Mouse (Mus musculus) neural tube, embryonic 13.5 days (tissue): ENCODE measurements around the gene Gstm4. TPM values are rescaled to one million over a fixed set of nuclear protein-coding genes. Genes with fewer than 3 reads are reported as not detected.

Experiments used
- ATAC-seq: fragments of 200-750 bp; cut with Nextera tagmentation; 2 replicates; pipeline ENCODE4 v1.8.0; 2017; ENCODE audit warnings: low read depth, mild to moderate bottlenecking, moderate TSS enrichment, moderate library complexity
- H3K27ac ChIP-seq: fragments of 300-500 bp; sonication (generic); replicated peaks from 2 replicates; pipeline ENCODE4 v1.5.1; 2015; ENCODE audit warnings: moderate library complexity, mild to moderate bottlenecking, inconsistent platforms
- H3K27me3 ChIP-seq: fragments of 300-500 bp; sonication (generic); 2 replicates; pipeline ENCODE4 v1.6.1; 2015; ENCODE audit warnings: mild to moderate bottlenecking, inconsistent platforms
- H3K36me3 ChIP-seq: fragments of 300-500 bp; sonication (generic); 2 replicates; pipeline ENCODE4 v1.6.1; 2015; ENCODE audit warnings: mild to moderate bottlenecking, inconsistent platforms
- H3K4me1 ChIP-seq: fragments of 300-500 bp; sonication (generic); replicated peaks from 2 replicates; pipeline ENCODE4 v1.6.1; 2015; ENCODE audit warnings: inconsistent platforms
- H3K4me2 ChIP-seq: fragments of 300-500 bp; sonication (generic); 2 replicates; pipeline ENCODE4 v1.6.1; 2015; ENCODE audit warnings: inconsistent platforms, mild to moderate bottlenecking, moderate library complexity
- H3K4me3 ChIP-seq: fragments of 300-500 bp; sonication (generic); 2 replicates; pipeline ENCODE4 v1.5.1; 2015; ENCODE audit warnings: mild to moderate bottlenecking, inconsistent platforms
- H3K9ac ChIP-seq: fragments of 300-500 bp; sonication (generic); 2 replicates; pipeline ENCODE4 v1.6.1; 2015; ENCODE audit warnings: moderate library complexity, mild to moderate bottlenecking, inconsistent platforms
- H3K9me3 ChIP-seq: fragments of 300-500 bp; sonication (generic); 2 replicates; pipeline ENCODE4 v1.6.1; 2016; ENCODE audit warnings: inconsistent platforms
- WGBS: fragments of 180-500 bp; shearing (Covaris S2); methylation state at CpG from one replicate; pipeline ENCODE4 v1.1.7; 2015; 5-methylcytosine and 5-hydroxymethylcytosine counted together
- polyA plus RNA-seq: library from polyadenylated mRNA; unstranded; fragments of >200 nt; fragmentation: Nextera tagmentation; extraction: Ambion mirVana; gene quantifications from 2 replicates; pipeline ENCODE4 v1.2.1, GENCODE M21; 2015

Gstm4 gene
- polyA plus RNA-seq, 1 experiment from 2014 or later, result 15.5 TPM

DNA sequence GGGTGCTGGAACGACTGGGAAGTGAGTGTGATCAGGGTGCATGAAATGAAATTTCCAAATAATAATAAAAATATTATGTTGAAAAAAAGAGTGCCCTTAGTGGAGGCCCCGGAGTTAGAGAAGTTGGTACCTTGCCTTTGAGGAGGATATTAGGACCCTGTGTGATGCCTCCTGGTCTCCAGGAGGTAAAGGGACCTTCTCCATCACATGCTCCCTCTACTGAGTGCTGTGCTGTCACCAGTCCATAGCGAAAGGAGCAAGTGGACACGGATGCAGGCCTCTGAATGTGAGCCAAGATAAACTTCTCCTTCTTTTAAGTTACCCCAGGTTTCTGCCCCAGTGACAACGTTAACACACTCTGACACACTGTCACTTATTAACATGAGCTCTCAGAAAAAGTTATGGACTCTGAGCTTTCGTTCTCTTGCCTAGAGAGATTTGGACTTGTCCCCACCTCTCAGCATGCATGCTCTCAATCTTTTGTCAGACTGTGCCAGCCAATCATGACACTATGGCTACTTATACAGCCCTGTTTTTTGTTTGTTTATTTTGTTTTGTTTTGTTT lies 22.8 kb upstream of the Gstm4 start:
- 66% methylated on average over 6 of the region's 6 CpGs for WGBS

DNA sequence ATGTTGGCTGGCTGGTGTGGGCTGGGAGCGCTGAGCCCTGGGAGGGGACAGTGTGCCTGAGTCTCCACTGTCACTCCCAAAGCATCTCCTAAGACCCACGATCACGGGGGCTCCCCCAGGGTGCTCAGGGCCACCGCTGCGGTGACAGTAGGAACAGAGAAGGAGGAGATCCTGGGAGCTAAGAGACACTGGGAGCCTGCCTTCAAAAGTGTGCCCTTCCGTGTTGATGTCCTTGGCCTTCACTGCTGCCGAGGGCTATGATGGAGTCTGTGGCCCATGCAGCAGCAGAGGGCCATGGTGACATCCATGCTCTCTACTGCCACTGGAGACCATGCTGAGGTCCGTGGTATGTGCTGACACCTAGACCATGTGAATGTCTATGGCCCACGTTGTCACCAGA lies 20.9 kb upstream of the Gstm4 start:
- no peak overlapping the region for H3K4me2 ChIP-seq
- H3K9ac ChIP-seq, result no peak overlapping the region
- H3K4me1 ChIP-seq, result no peaks in the 10 kb centered on the region
- WGBS, result 78% methylated on average over 9 of the region's 9 CpGs
- ATAC-seq, result no peak
- no peaks in the 10 kb centered on the region for H3K36me3 ChIP-seq
- no peak overlapping the region for H3K4me3 ChIP-seq
- H3K27me3 ChIP-seq, result no peaks in the 10 kb centered on the region
- no peaks in the 10 kb centered on the region for H3K9me3 ChIP-seq
- no peak overlapping the region for H3K27ac ChIP-seq

More for the DNA sequence above, 22.8 kb upstream of the Gstm4 start:
- Histone ChIP-seq H3K9me3 (no peaks in the 10 kb centered on the region), H3K4me1 (no peaks in the 10 kb centered on the region), H3K9ac (no peak overlapping the region), H3K36me3 (0 out of 2 replicates have a peak, but pooled peaks cover 4% of the 10 kb centered on the region), H3K27ac (no peak overlapping the region), H3K27me3 (no peaks in the 10 kb centered on the region), H3K4me2 (no peak overlapping the region), H3K4me3 (no peak overlapping the region)
- ATAC-seq, result no peak

DNA sequence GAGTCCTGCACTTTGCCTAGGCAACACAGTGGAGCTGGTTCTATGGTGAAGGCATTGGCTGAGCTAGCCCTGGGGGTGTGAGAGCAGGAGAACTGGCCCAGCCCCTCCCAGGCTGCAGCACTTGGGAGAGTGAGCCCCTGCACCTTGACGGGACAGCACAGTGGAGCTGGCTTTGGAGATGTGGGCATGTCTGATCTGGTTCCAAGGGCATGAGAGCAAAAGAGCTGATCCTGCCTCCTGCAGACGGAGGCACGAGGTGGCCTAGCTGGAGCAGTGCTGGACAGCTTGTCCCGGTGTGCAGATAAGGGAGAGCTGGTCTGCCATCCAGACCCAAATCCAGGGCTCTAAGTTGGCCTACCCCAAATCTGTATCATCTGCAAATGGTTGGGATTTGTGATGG lies 20.0 kb upstream of the Gstm4 start:
- H3K36me3 ChIP-seq, result no peaks in the 10 kb centered on the region
- no peak overlapping the region for H3K27ac ChIP-seq
- no peaks in the 10 kb centered on the region for H3K27me3 ChIP-seq
- WGBS, result 85% methylated on average over 4 of the region's 4 CpGs
- H3K4me3 ChIP-seq, result no peak overlapping the region
- H3K9ac ChIP-seq, result no peak overlapping the region
- no peaks in the 10 kb centered on the region for H3K4me1 ChIP-seq
- H3K9me3 ChIP-seq, result no peaks in the 10 kb centered on the region
- ATAC-seq, result no peak
- H3K4me2 ChIP-seq, result no peak overlapping the region

DNA sequence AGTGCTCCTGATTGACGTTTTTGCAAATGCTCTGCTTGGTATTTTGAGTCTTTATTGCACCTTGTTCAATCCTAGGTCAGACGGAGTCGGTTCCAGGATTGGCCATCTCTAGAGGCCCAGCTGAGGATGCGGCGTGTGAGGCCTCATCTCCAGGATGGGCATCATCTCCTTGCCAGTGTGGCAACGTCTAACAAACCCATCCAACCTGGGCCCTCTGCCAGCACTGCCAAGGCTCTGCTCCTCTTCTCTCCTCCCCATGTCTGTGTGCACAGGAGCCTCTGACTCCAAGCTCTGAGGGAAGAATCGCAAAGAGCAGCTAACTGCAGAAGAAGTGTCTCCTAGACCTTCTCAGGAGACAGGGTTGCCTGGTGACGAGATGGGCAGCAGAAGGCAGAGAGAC lies 18.0 kb upstream of the Gstm4 start:
- H3K4me3 ChIP-seq, result no peak overlapping the region
- no peak for ATAC-seq
- H3K36me3 ChIP-seq, result no peaks in the 10 kb centered on the region
- H3K27ac ChIP-seq, result no peak overlapping the region
- no peaks in the 10 kb centered on the region for H3K4me1 ChIP-seq
- H3K27me3 ChIP-seq, result no peaks in the 10 kb centered on the region
- H3K9ac ChIP-seq, result no peak overlapping the region
- H3K9me3 ChIP-seq, result no peaks in the 10 kb centered on the region
- H3K4me2 ChIP-seq, result no peak overlapping the region
- WGBS, result 84% methylated on average over 8 of the region's 8 CpGs

DNA sequence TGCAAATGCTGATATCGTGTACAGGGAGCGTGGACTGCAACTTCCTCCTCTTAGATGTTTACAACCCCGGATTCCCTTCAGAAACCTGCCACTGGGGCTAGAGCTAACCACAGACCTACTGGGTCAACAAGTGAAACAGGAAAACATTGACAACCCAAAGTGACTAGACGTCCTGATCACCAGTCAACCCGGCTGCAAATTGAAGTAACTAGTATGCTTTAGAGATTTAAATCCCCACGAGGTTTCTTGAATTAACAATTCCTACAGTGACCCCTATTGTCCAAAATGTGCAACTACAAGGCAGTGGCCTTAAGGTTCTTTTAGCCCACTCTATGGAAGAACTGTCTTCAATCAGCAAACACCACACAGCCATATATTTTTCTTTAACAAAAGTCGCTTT lies 16.7 kb upstream of the Gstm4 start:
- Histone ChIP-seq H3K4me3 (no peak overlapping the region), H3K4me1 (no peaks in the 10 kb centered on the region), H3K36me3 (no peaks in the 10 kb centered on the region), H3K9me3 (no peaks in the 10 kb centered on the region), H3K27ac (no peak overlapping the region), H3K4me2 (0 out of 2 replicates have a peak overlapping the region, but pooled peaks have one; percentile 18), H3K27me3 (no peaks in the 10 kb centered on the region), H3K9ac (no peak overlapping the region)
- no peak; the same call in 1 of the 2 replicates for ATAC-seq
- 24% methylated on average over 7 of the region's 7 CpGs for WGBS

DNA sequence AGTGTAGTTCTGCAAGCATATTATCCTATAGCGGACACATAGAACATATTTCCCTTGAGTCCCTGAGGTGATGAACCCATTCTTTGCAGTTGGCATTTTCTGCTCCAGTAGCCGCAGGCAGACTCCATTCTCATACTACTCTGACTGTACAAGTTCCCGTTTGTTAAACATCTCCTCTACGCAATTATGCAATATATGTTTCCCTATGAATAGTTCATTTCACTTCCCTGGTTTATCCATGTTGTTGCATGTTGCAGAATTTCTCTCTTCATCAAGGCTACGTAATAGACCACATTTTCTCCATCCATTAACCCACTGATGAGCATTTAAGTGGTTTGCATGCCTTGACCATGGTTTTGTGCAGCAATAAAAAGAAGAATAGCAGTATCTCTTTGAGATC lies 5.8 kb upstream of the Gstm4 start:
- Histone ChIP-seq H3K4me1 (no peaks in the 10 kb centered on the region), H3K36me3 (no peaks in the 10 kb centered on the region), H3K4me2 (no peak overlapping the region), H3K27ac (no peak overlapping the region), H3K9ac (no peak overlapping the region), H3K9me3 (no peaks in the 10 kb centered on the region), H3K27me3 (no peaks in the 10 kb centered on the region), H3K4me3 (no peak overlapping the region)
- 93% methylated on average over 5 of the region's 5 CpGs for WGBS
- no peak for ATAC-seq

DNA sequence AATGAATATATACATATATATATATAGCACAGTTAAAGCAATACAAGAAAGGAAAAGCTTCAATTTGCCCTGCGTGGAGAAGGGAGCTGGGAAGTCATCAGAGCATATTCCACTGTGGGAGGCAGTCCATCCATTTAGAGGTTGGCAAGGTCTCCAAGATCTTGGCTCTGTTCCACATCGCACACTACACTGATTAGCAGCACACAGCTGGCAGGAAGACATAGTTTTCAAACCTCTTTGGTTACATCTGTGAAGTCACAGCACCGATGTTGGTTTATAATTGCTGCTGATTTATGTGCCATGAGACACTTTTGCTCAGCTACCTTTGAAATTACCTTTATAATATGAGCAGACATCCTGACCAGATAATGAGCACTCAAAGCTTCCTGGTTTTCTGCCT lies 3.6 kb upstream of the Gstm4 start:
- Histone ChIP-seq H3K27me3 (0 out of 2 replicates have a peak, but pooled peaks cover 2% of the 10 kb centered on the region), H3K27ac (no peak overlapping the region), H3K4me1 (peaks cover 12% of the 10 kb centered on the region), H3K36me3 (no peaks in the 10 kb centered on the region), H3K4me3 (no peak overlapping the region), H3K9me3 (no peaks in the 10 kb centered on the region), H3K9ac (no peak overlapping the region), H3K4me2 (no peak overlapping the region)
- WGBS, result 79% methylated on average over 3 of the region's 3 CpGs
- ATAC-seq, result no peak

DNA sequence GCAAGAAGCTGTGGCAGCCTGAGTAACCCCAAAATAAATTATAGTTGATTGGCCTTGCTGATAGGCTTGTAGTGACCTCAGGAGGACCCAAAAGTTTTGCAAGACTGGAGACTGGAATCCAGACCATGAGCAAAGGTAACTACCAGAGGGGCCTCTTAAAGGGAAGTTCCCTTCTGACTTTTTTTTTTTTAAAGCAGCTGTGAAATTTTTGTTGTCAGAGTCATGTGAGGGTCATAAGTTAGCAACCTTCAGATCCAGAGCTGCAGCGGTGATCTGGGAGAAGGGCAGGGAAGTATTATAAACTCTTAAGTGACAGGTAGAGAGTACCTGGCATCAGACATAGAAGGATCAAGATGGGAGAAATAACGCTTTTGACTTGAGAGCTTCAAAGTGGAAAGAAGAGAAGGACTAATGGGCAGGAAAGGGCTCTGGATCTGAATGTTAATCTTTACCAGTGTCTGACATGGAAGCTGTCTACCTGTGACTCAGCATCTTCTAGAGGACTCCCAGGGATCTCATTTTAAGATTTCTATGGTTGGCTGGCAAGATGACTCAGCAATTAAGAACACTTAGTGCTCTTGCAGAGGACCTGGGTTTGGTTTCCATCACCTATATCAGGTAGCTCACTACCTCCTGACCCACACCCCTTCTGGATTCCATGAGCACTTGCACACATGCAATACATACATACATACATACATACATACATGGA lies 2.4 kb upstream of the Gstm4 start:
- no peaks in the 10 kb centered on the region for H3K9me3 ChIP-seq
- no peak overlapping the region for H3K27ac ChIP-seq
- ATAC-seq, result no peak
- H3K27me3 ChIP-seq, result 0 out of 2 replicates have a peak, but pooled peaks cover 4% of the 10 kb centered on the region
- WGBS, result 89% methylated on average over 2 of the region's 2 CpGs
- H3K4me2 ChIP-seq, result no peak overlapping the region
- peaks cover 12% of the 10 kb centered on the region for H3K4me1 ChIP-seq
- no peak overlapping the region for H3K4me3 ChIP-seq
- no peaks in the 10 kb centered on the region for H3K36me3 ChIP-seq
- H3K9ac ChIP-seq, result no peak overlapping the region

DNA sequence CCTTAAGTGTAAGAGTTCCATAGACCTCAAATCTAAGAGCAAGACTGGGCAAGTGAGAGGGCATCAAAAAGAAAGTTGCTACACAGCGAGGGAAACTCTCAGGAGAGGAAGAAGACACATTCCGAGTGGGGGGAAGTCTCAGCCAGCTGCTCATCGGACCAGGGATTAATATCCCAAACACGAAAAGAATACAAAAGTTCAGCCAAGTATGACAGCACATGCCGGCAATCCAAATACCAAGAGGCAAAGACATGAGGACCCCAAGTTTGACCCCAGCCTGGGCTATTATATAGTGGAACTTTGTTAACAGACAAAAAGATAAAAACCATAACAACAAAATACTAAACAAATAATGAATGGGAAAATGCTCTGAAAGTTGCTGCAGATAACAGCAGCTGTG lies 11.5 kb downstream of the Gstm4 start:
- Histone ChIP-seq H3K9ac (no peak overlapping the region), H3K4me1 (no peaks in the 10 kb centered on the region), H3K4me3 (no peak overlapping the region), H3K9me3 (no peaks in the 10 kb centered on the region), H3K4me2 (no peak overlapping the region), H3K27me3 (no peaks in the 10 kb centered on the region), H3K27ac (no peak overlapping the region), H3K36me3 (no peaks in the 10 kb centered on the region)
- no peak for ATAC-seq
- 68% methylated on average over 5 of the region's 5 CpGs for WGBS

DNA sequence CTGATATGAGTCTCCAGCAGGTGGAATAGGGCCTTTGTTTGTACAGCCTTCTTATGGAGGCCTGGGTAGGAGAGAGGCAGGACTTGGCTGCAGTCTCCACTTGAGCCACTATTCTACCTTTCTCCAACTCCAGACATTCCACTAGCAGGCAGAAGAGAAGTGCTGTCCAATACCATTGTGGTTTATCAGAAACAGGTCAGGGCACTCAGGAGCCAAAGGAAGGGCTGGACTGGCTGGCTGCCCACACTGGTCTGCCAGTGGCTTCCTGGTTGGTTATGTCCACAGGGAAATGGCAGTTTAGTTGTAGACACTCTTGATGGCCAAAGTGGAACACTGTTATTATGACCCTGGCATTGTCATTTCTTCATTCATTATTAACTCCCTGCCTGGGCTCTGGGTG lies 12.6 kb downstream of the Gstm4 start:
- no peaks in the 10 kb centered on the region for H3K27me3 ChIP-seq
- no peak overlapping the region for H3K9ac ChIP-seq
- no peak overlapping the region for H3K27ac ChIP-seq
- no peaks in the 10 kb centered on the region for H3K4me1 ChIP-seq
- H3K36me3 ChIP-seq, result no peaks in the 10 kb centered on the region
- ATAC-seq, result no peak
- no peak overlapping the region for H3K4me3 ChIP-seq
- H3K4me2 ChIP-seq, result no peak overlapping the region
- H3K9me3 ChIP-seq, result no peaks in the 10 kb centered on the region

DNA sequence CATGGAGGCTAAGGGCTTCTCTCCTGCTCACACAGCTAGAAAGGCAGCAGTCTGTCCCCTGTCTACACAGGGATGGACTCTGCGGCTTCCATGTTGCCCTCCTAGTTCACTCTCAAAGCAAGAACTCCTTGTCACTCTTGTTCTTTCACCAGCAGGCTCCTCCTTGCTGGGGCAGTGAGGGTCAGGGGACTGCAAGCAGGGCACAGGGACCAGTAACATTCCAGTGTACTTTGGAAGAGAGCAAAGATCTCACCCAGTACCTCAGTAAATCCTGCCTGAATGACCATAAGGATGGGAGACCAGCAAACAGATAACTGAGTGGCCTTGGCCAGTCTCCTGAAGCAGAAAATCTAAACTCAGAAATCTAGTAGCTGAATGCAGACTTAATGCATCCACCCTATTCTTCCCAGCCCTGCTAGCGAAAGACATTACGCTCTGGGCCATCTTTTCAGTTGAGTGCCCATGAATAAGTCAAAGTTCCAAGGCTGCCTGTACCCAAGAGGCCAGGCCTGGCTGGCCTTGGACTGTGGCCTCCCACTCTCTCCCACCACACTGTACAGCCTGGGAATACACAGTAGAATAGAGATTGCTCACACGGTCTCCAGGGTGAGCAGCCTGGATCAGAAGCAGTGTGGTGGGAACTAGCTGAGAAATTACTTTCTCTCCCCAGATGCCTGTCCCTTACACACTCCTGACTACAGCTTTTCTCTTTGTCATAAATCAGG lies 15.9 kb downstream of the Gstm4 start:
- no peak overlapping the region for H3K9ac ChIP-seq
- H3K4me2 ChIP-seq, result no peak overlapping the region
- WGBS, result 60% methylated on average over 4 of the region's 4 CpGs
- no peaks in the 10 kb centered on the region for H3K27me3 ChIP-seq
- no peaks in the 10 kb centered on the region for H3K36me3 ChIP-seq
- no peak for ATAC-seq
- no peak overlapping the region for H3K4me3 ChIP-seq
- H3K27ac ChIP-seq, result no peak overlapping the region
- no peaks in the 10 kb centered on the region for H3K9me3 ChIP-seq
- H3K4me1 ChIP-seq, result no peaks in the 10 kb centered on the region

DNA sequence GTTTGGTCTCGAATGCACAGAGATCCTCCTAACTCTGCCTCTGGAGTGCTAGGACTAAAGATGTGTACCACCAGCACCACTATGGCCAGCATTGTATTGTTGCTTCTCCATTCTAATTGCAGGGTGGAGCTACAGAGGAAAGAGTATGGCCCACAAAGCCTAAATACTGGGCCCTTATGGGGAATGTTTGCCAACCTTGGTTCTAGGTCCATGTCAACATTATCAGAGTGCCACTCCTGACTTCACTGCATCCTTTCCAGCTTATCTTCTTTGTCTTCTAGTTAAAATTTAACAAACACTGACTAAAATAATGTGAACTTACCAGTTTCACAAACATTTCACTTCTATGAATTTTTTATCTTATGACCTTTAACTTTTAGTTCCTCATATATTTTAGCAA lies 18.1 kb downstream of the Gstm4 start:
- Histone ChIP-seq H3K4me3 (no peak overlapping the region), H3K9ac (no peak overlapping the region), H3K4me1 (no peaks in the 10 kb centered on the region), H3K9me3 (no peaks in the 10 kb centered on the region), H3K36me3 (no peaks in the 10 kb centered on the region), H3K27ac (no peak overlapping the region), H3K4me2 (no peak overlapping the region), H3K27me3 (no peaks in the 10 kb centered on the region)
- WGBS, result 79% methylated on average over 1 of the region's 1 CpGs
- no peak for ATAC-seq
